Mouse (Mus musculus) ES-E14 (cell line): ENCODE measurements around the gene Srrm3. TPM values are rescaled to one million over a fixed set of nuclear protein-coding genes. Genes with fewer than 3 reads are reported as not detected.

ENCODE experiments used
- DNase-seq: peaks from one replicate; pipeline ENCODE4 v3.0.0-alpha.2; 2013; ENCODE audit warnings: low read depth, low spot score
- H3K27ac ChIP-seq: 2 replicates; pipeline ENCODE4 v1.5.1; 2012; ENCODE audit warnings: low read depth, mild to moderate bottlenecking, low read length, moderate library complexity, mixed read lengths; ENCODE audit not compliant: poor library complexity, insufficient read depth, severe bottlenecking
- H3K36me3 ChIP-seq: 2 replicates; pipeline ENCODE4 v1.6.1; 2012; ENCODE audit warnings: mild to moderate bottlenecking, low read length, moderate library complexity, mixed read lengths; ENCODE audit not compliant: control insufficient read depth, poor library complexity, insufficient read depth, severe bottlenecking
- H3K4me1 ChIP-seq, 2 experiments: fragments of 150-350 bp in 1 of 2; sonication (generic) in 1 of 2; 2 replicates each; pipeline ENCODE4 v1.6.1; 2012; ENCODE audit warnings: low read length in 2 of 2, mild to moderate bottlenecking in 1 of 2, mixed read lengths in 1 of 2; ENCODE audit not compliant: control insufficient read depth in 2 of 2, insufficient read depth in 2 of 2, poor library complexity in 1 of 2
- H3K4me3 ChIP-seq, 2 experiments: fragments of 150-350 bp in 1 of 2; sonication (generic) in 1 of 2; 2 replicates each; pipeline ENCODE4 v1.5.1; 2012; ENCODE audit warnings: low read length in 2 of 2, low read depth in 1 of 2, mild to moderate bottlenecking in 1 of 2, mixed read lengths in 1 of 2; ENCODE audit not compliant: insufficient read depth in 1 of 2, poor library complexity in 1 of 2, severe bottlenecking in 1 of 2
- H3K9ac ChIP-seq: 2 replicates; pipeline ENCODE4 v1.6.1; 2012; ENCODE audit warnings: low read depth, mild to moderate bottlenecking, low read length, mixed read lengths; ENCODE audit not compliant: poor library complexity, insufficient read depth, severe bottlenecking
- H3K9me3 ChIP-seq: fragments of 150-350 bp; sonication (generic); 2 replicates; pipeline ENCODE4 v1.6.1; 2012; ENCODE audit warnings: low read depth, mild to moderate bottlenecking, low read length; ENCODE audit not compliant: control insufficient read depth, insufficient read depth
- CHD2 ChIP-seq: IDR thresholded peaks from 2 replicates; pipeline ENCODE4 v1.6.1; 2014; ENCODE audit warnings: mild to moderate bottlenecking, low read depth, low read length, inconsistent platforms
- HCFC1 ChIP-seq: IDR thresholded peaks from 2 replicates; pipeline ENCODE4 v1.6.1; 2012; ENCODE audit warnings: low read length, inconsistent platforms, borderline replicate concordance; ENCODE audit not compliant: insufficient read depth
- MAFK ChIP-seq: IDR thresholded peaks from 2 replicates; pipeline ENCODE4 v1.6.1; 2014; ENCODE audit warnings: mild to moderate bottlenecking, low read depth, low read length, inconsistent platforms; ENCODE audit not compliant: insufficient read depth
- ZC3H11A ChIP-seq: IDR thresholded peaks from 2 replicates; pipeline ENCODE4 v1.6.1; 2012; ENCODE audit warnings: low read depth, mild to moderate bottlenecking, inconsistent platforms, low read length, borderline replicate concordance
- ZNF384 ChIP-seq: IDR thresholded peaks from 2 replicates; pipeline ENCODE4 v1.6.1; 2012; ENCODE audit warnings: low read depth, low read length, inconsistent platforms
- in situ Hi-C, 2 experiments: fragments of 600-800 bp; cut with MboI; formaldehyde crosslinking; loops; one replicate each; pipeline ENCODE4 v1.15.1; 2025; ENCODE audit warnings: low sequenced_read_pairs in 2 of 2, inconsistent platforms in 1 of 2; ENCODE audit not compliant: unreplicated experiment in 2 of 2
- total RNA-seq: library from RNA; depleted of rRNA; stranded (reverse); fragments of 300-350 nt; gene quantifications from 2 replicates; pipeline ENCODE4 v1.2.3, GENCODE M21; 2012

The Srrm3 gene
- total RNA-seq, 1 experiment = 0.18 TPM

- TF ChIP-seq CHD2 (no peak), ZNF384 (no peak), HCFC1 (no peak), ZC3H11A (no peak), MAFK (no peak)
- in situ Hi-C loops = no loop called here
- Histone ChIP-seq H3K36me3 (no peaks in the 10 kb centered on the region), H3K9me3 (no peaks in the 10 kb centered on the region), H3K4me3 (no peak overlapping the region), H3K4me1 (peaks cover 0 to 2% of the 10 kb centered on the region in 2 experiments; a peak in 2 of 4 replicates), H3K27ac (no peak overlapping the region), H3K9ac (no peak overlapping the region)
- DNase-seq = no peak
These were observed 17.8 kb downstream of the Srrm3 start for GRCm38 (mm10) chr5:135824517-135824916.

- Histone ChIP-seq H3K4me1 (peaks cover 0 to 2% of the 10 kb centered on the region in 2 experiments; a peak in 2 of 4 replicates), H3K9me3 (no peaks in the 10 kb centered on the region), H3K36me3 (no peaks in the 10 kb centered on the region), H3K27ac (no peak overlapping the region), H3K9ac (no peak overlapping the region), H3K4me3 (no peak overlapping the region)
- DNase-seq = no peak
- in situ Hi-C loops = no loop called here
- no peak for TF ChIP-seq MAFK
- TF ChIP-seq ZNF384 = no peak
- TF ChIP-seq HCFC1 = no peak
- no peak for TF ChIP-seq CHD2
- TF ChIP-seq ZC3H11A = no peak
These were observed 19.5 kb downstream of the Srrm3 start for GRCm38 (mm10) chr5:135826225-135826624.

GRCm38 (mm10) chr5:135829381-135829780, 22.7 kb downstream of the Srrm3 start:
- no peak for TF ChIP-seq HCFC1
- TF ChIP-seq CHD2 = no peak
- TF ChIP-seq ZC3H11A = no peak
- no peak for TF ChIP-seq MAFK
- TF ChIP-seq ZNF384 = no peak
- in situ Hi-C loops = no loop called here
- Histone ChIP-seq H3K4me1 (peaks cover 0 to 5% of the 10 kb centered on the region in 2 experiments; a peak in 1 of 4 replicates), H3K4me3 (no peak overlapping the region), H3K9ac (no peak overlapping the region), H3K36me3 (no peaks in the 10 kb centered on the region), H3K9me3 (no peaks in the 10 kb centered on the region), H3K27ac (no peak overlapping the region)
- no peak for DNase-seq

GRCm38 (mm10) chr5:135832729-135833128, 26.0 kb downstream of the Srrm3 start:
- H3K4me1 ChIP-seq = peaks cover 0 to 11% of the 10 kb centered on the region in 2 experiments; a peak in 1 of 4 replicates
- H3K9ac ChIP-seq = no peak overlapping the region
- H3K36me3 ChIP-seq = no peaks in the 10 kb centered on the region
- TF ChIP-seq ZNF384 (no peak), CHD2 (no peak), HCFC1 (no peak), ZC3H11A (no peak), MAFK (no peak)
- H3K4me3 ChIP-seq = no peak overlapping the region
- H3K27ac ChIP-seq = no peak overlapping the region
- in situ Hi-C loops = no loop called here
- H3K9me3 ChIP-seq = no peaks in the 10 kb centered on the region
- DNase-seq = peak; percentile 61
